11 mouse cellular contexts compared by ENCODE assay signal in the genomic region with DNA sequence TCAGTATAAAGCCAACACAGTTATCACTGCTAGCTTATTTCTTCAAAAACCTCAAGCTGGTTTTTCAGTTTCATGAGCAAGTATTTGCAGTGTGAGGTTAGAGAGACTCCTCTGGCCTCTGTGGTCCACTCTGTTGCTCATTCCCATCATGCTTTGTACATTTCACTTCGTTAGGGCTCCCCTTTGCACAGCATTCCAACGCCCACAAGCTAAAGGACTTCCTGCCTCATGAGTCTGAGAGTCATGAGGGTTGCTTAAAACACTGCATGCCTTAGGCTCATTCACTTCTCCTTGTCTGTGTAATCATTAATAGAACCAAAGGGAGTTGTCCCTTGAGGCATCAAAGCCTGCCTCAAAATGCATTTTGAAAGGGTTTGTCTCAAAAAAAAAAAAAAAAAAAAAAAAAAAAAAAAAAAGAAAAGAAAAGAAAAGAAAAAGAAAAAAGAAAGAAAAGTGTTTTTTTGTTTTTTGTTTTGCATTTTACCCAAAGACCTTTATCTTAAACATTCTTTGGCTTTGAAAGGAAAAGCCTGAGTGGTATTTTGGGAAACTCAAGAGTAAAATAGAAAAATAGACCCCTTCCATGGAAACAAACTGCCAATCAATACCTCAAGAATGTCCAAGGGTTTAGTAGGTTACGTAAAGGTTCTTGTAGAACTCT. TPM values are rescaled to one million over a fixed set of nuclear protein-coding genes. Genes with fewer than 3 reads are reported as not detected.
DNase-seq lines count a peak whose midpoint lies in the region; ATAC-seq lines count a peak whose summit lies in the region.
"Had no signal": no experiment of that assay in that cellular context is flagged by ENCODE, and none has a peak within 500 bp of the region (broad histone marks: within the 10 kb centered on the region; RNA-seq: fewer than 3 reads in every experiment).

No protein-coding gene starts in this region.

- no peak overlapping the region for H3K27ac ChIP-seq in embryonic facial prominence, embryonic 14.5 days (replicated peaks; ENCODE audit: low read depth, low read length)
- H3K27ac ChIP-seq in embryonic facial prominence, embryonic 10.5 days (replicated peaks) = no peak overlapping the region
- no peak overlapping the region for H3K27ac ChIP-seq in midbrain, embryonic 15.5 days
- H3K27ac ChIP-seq: heart, embryonic 15.5 days; midbrain, embryonic 10.5 days had no signal

- H3K4me2 ChIP-seq in embryonic facial prominence, embryonic 14.5 days (ENCODE audit: low read depth, low read length) = no peak overlapping the region
- H3K4me2 ChIP-seq in midbrain, embryonic 15.5 days = no peak overlapping the region
- H3K4me2 ChIP-seq: heart, embryonic 15.5 days had no signal

- no peaks in the 10 kb centered on the region for H3K4me1 ChIP-seq in embryonic facial prominence, embryonic 14.5 days (ENCODE audit: control insufficient read depth, insufficient read depth, low read length)
- H3K4me1 ChIP-seq in embryonic facial prominence, embryonic 10.5 days = no peaks in the 10 kb centered on the region
- H3K4me1 ChIP-seq in midbrain, embryonic 15.5 days = peaks cover 2% of the 10 kb centered on the region; the same call in 1 of the 2 replicates
- H3K4me1 ChIP-seq: midbrain, embryonic 10.5 days had no signal

- H3K9me3 ChIP-seq in embryonic facial prominence, embryonic 14.5 days (ENCODE audit: control insufficient read depth, low read length) = no peaks in the 10 kb centered on the region
- H3K9me3 ChIP-seq in embryonic facial prominence, embryonic 10.5 days = no peaks in the 10 kb centered on the region
- no peaks in the 10 kb centered on the region for H3K9me3 ChIP-seq in midbrain, embryonic 15.5 days
- H3K9me3 ChIP-seq: heart, embryonic 15.5 days; midbrain, embryonic 10.5 days had no signal

- 0 out of 2 replicates have a peak, but pooled peaks cover 6% of the 10 kb centered on the region for H3K27me3 ChIP-seq in embryonic facial prominence, embryonic 14.5 days (replicated peaks; ENCODE audit: control insufficient read depth, insufficient read depth, low read length)
- H3K27me3 ChIP-seq in embryonic facial prominence, embryonic 10.5 days (replicated peaks; ENCODE audit: low read depth, poor library complexity, severe bottlenecking) = peaks cover 15% of the 10 kb centered on the region
- peaks cover 2% of the 10 kb centered on the region; the same call in 1 of the 2 replicates for H3K27me3 ChIP-seq in midbrain, embryonic 15.5 days (replicated peaks)
- H3K27me3 ChIP-seq: heart, embryonic 15.5 days had no signal

- H3K9ac ChIP-seq in embryonic facial prominence, embryonic 14.5 days (ENCODE audit: low read depth, low read length) = no peak overlapping the region
- no peak overlapping the region for H3K9ac ChIP-seq in midbrain, embryonic 15.5 days
- H3K9ac ChIP-seq: heart, embryonic 15.5 days had no signal

- no peak for ATAC-seq in embryonic facial prominence, embryonic 14.5 days (ENCODE audit: low read depth)
- peak; percentile 50; the same call in 1 of the 2 replicates for ATAC-seq in common myeloid progenitor, adult 5-6 weeks (replicated peaks; ENCODE audit: low read depth, poor library complexity, severe bottlenecking)
- peak; percentile 65 for ATAC-seq in megakaryocyte progenitor cell, adult 5-6 weeks (replicated peaks; ENCODE audit: poor library complexity)
- no peak for ATAC-seq in midbrain, embryonic 15.5 days (replicated peaks)
- ATAC-seq: hindbrain, embryonic 16.5 days had no signal

- H3K4me3 ChIP-seq in embryonic facial prominence, embryonic 14.5 days (ENCODE audit: low read depth, low read length) = no peak overlapping the region
- H3K4me3 ChIP-seq in embryonic facial prominence, embryonic 10.5 days = no peak overlapping the region
- H3K4me3 ChIP-seq in midbrain, embryonic 15.5 days = no peak overlapping the region
- H3K4me3 ChIP-seq: heart, embryonic 15.5 days; midbrain, embryonic 10.5 days had no signal

- peak; percentile 4 for DNase-seq in embryonic facial prominence, embryonic 14.5 days (ENCODE audit: low spot score)
- no peak for DNase-seq in embryonic facial prominence, embryonic 10.5 days (ENCODE audit: low spot score)
- DNase-seq in kidney, postnatal 14 days = peak; percentile 51
- DNase-seq in layer of hippocampus, adult 9-10 months (ENCODE audit: low spot score) = no peak
- DNase-seq in left cerebral cortex, postnatal 36 days (ENCODE audit: low spot score in 2 of 2) = no peak

- 36% methylated on average over 3 of the region's 3 CpGs for WGBS in embryonic facial prominence, embryonic 14.5 days
- WGBS in embryonic facial prominence, embryonic 10.5 days = 45% methylated on average over 3 of the region's 3 CpGs
- WGBS in midbrain, embryonic 15.5 days = 53% methylated on average over 3 of the region's 3 CpGs

- H3K36me3 ChIP-seq in embryonic facial prominence, embryonic 14.5 days (ENCODE audit: control insufficient read depth, insufficient read depth, low read length) = no peaks in the 10 kb centered on the region
- H3K36me3 ChIP-seq in embryonic facial prominence, embryonic 10.5 days (replicated peaks) = no peaks in the 10 kb centered on the region
- H3K36me3 ChIP-seq in midbrain, embryonic 15.5 days (replicated peaks) = no peaks in the 10 kb centered on the region
- H3K36me3 ChIP-seq: heart, embryonic 15.5 days; midbrain, embryonic 10.5 days had no signal

- intact Hi-C loops in left cerebral cortex, postnatal 36 days (cut with DNase I) = no loop called here

RNA-seq across cellular contexts. Expression of a gene that starts 6.1 kb away (rescaled TPM):
- 35.0 and 37.9 TPM in 2 replicates for polyA plus RNA-seq in embryonic facial prominence, embryonic 14.5 days (2014; fragmentation: Nextera tagmentation; extraction: Ambion mirVana)
- 30.1 and 30.5 TPM in 2 replicates for polyA plus RNA-seq in embryonic facial prominence, embryonic 10.5 days (2016; fragmentation: Nextera tagmentation; extraction: Ambion mirVana)
- total RNA-seq in common myeloid progenitor, adult 5-6 weeks (2017) = 16.2 and 25.9 TPM in 2 replicates
- total RNA-seq in megakaryocyte progenitor cell, adult 5-6 weeks (2015) = 21.4 and 35.3 TPM in 2 replicates
- total RNA-seq in megakaryocyte progenitor cell, adult 5-6 weeks (2017) = 38.1 and 50.1 TPM in 2 replicates
- polyA plus RNA-seq in midbrain, embryonic 15.5 days (2015; fragmentation: Nextera tagmentation; extraction: Ambion mirVana) = 136 and 148 TPM in 2 replicates
- total RNA-seq in left cerebral cortex, postnatal 36 days (2021) = 100 to 1,000 TPM; 439 to 446 TPM

RNA-seq across cellular contexts. Expression of a gene that starts 32.5 kb away (rescaled TPM):
- polyA plus RNA-seq in embryonic facial prominence, embryonic 14.5 days (2014; fragmentation: Nextera tagmentation; extraction: Ambion mirVana) = 145 and 160 TPM in 2 replicates
- 20.6 and 23.5 TPM in 2 replicates for polyA plus RNA-seq in embryonic facial prominence, embryonic 10.5 days (2016; fragmentation: Nextera tagmentation; extraction: Ambion mirVana)
- total RNA-seq in common myeloid progenitor, adult 5-6 weeks (2017) = 8.4 and 10.6 TPM in 2 replicates
- total RNA-seq in megakaryocyte progenitor cell, adult 5-6 weeks (2015) = 0.51 and 1.7 TPM in 2 replicates
- total RNA-seq in megakaryocyte progenitor cell, adult 5-6 weeks (2017) = 1.4 and 2.5 TPM in 2 replicates
- polyA plus RNA-seq in midbrain, embryonic 15.5 days (2015; fragmentation: Nextera tagmentation; extraction: Ambion mirVana) = 47.9 and 50.8 TPM in 2 replicates
- 10 to 100 TPM; 17.4 to 20.4 TPM for total RNA-seq in left cerebral cortex, postnatal 36 days (2021)

Comparison
In these comparisons a context has a peak if more than half of its experiments do, and no peak if none do; other contexts are left out.
1. DNase-seq: peak in embryonic facial prominence, embryonic 14.5 days (single experiment) and kidney, postnatal 14 days (single experiment); none in embryonic facial prominence, embryonic 10.5 days (single experiment), layer of hippocampus, adult 9-10 months (single experiment) and left cerebral cortex, postnatal 36 days (0 of 2).
2. ATAC-seq: peak in common myeloid progenitor, adult 5-6 weeks (single experiment) and megakaryocyte progenitor cell, adult 5-6 weeks (single experiment); none in embryonic facial prominence, embryonic 14.5 days (single experiment) and midbrain, embryonic 15.5 days (single experiment).
3. RNA of a gene that starts 6.1 kb away (total RNA-seq): 439 to 446 TPM in left cerebral cortex, postnatal 36 days; 21.4 to 50.1 TPM in megakaryocyte progenitor cell, adult 5-6 weeks and 16.2 to 25.9 TPM in common myeloid progenitor, adult 5-6 weeks; every median in the first group is over 4 times any median in the second.